Mouse (Mus musculus): ENCODE measurements around the gene Rpn2. TPM values are rescaled to one million over a fixed set of nuclear protein-coding genes. Genes with fewer than 3 reads are reported as not detected.

Gene Rpn2
- polyA plus RNA-seq, 1 experiment: 143 TPM

GRCm38 (mm10) chr2:157342328-157342926 lies 63.6 kb downstream of the Rpn2 start:
- no peak for TF ChIP-seq POLR2A (IDR thresholded peaks at IDR 0.05; ENCODE audit: borderline replicate concordance, insufficient read depth, low read length)
- no peak for TF ChIP-seq CTCF (IDR thresholded peaks at IDR 0.05; ENCODE audit: borderline replicate concordance, insufficient read depth, low read depth, low read length)
- DNase-seq: no peak
- no peak overlapping the region for H3K27ac ChIP-seq (ENCODE audit: insufficient read depth, low read length)
- no peak overlapping the region for H3K4me3 ChIP-seq (replicated peaks; ENCODE audit: insufficient read depth, low read depth, low read length)
- 44% methylated on average over 5 of the region's 5 CpGs for WGBS
- H3K4me1 ChIP-seq (ENCODE audit: control insufficient read depth, insufficient read depth, low read length): no peaks in the 10 kb centered on the region; the same call in 1 of the 2 replicates
- no peaks in the 10 kb centered on the region for H3K27me3 ChIP-seq (ENCODE audit: control insufficient read depth, insufficient read depth, low read length)

GRCm38 (mm10) chr2:157343337-157343736 lies 64.5 kb downstream of the Rpn2 start:
- Histone ChIP-seq H3K4me1 (ENCODE audit: control insufficient read depth, insufficient read depth, low read length) (no peaks in the 10 kb centered on the region; the same call in none of the 2 replicates), H3K4me3 (replicated peaks; ENCODE audit: insufficient read depth, low read depth, low read length) (no peak overlapping the region), H3K27ac (ENCODE audit: insufficient read depth, low read length) (no peak overlapping the region), H3K27me3 (ENCODE audit: control insufficient read depth, insufficient read depth, low read length) (no peaks in the 10 kb centered on the region)
- TF ChIP-seq CTCF (IDR thresholded peaks at IDR 0.05; ENCODE audit: borderline replicate concordance, insufficient read depth, low read depth, low read length) (no peak), POLR2A (IDR thresholded peaks at IDR 0.05; ENCODE audit: borderline replicate concordance, insufficient read depth, low read length) (no peak)
- WGBS: 89% methylated on average over 6 of the region's 6 CpGs
- no peak for DNase-seq

- Histone ChIP-seq H3K4me1 (ENCODE audit: control insufficient read depth, insufficient read depth, low read length) (no peaks in the 10 kb centered on the region; the same call in none of the 2 replicates), H3K27me3 (ENCODE audit: control insufficient read depth, insufficient read depth, low read length) (no peaks in the 10 kb centered on the region), H3K4me3 (replicated peaks; ENCODE audit: insufficient read depth, low read depth, low read length) (no peak within 1 kb of the TSS), H3K27ac (ENCODE audit: insufficient read depth, low read length) (no peak within 1 kb of the TSS)
- WGBS: 15% methylated on average over 26 of the region's 26 CpGs
- TF ChIP-seq POLR2A (IDR thresholded peaks at IDR 0.05; ENCODE audit: borderline replicate concordance, insufficient read depth, low read length) (no peak), CTCF (IDR thresholded peaks at IDR 0.05; ENCODE audit: borderline replicate concordance, insufficient read depth, low read depth, low read length) (no peak)
- peak; percentile 35 to 40 for DNase-seq
Measured at GRCm38 (mm10) chr2:157347361-157348159, 68.7 kb downstream of the Rpn2 start, which contains the start of gene Ghrh. Gene Ghrh (minus strand): TSS chr2:157347506.

- Histone ChIP-seq H3K27ac (ENCODE audit: insufficient read depth, low read length) (0 out of 2 replicates have a peak overlapping the region, but pooled peaks have one; percentile 36), H3K27me3 (ENCODE audit: control insufficient read depth, insufficient read depth, low read length) (no peaks in the 10 kb centered on the region), H3K4me3 (replicated peaks; ENCODE audit: insufficient read depth, low read depth, low read length) (no peak overlapping the region), H3K4me1 (ENCODE audit: control insufficient read depth, insufficient read depth, low read length) (no peaks in the 10 kb centered on the region; the same call in none of the 2 replicates)
- no peak for TF ChIP-seq POLR2A (IDR thresholded peaks at IDR 0.05; ENCODE audit: borderline replicate concordance, insufficient read depth, low read length)
- no peak for TF ChIP-seq CTCF (IDR thresholded peaks at IDR 0.05; ENCODE audit: borderline replicate concordance, insufficient read depth, low read depth, low read length)
- 56% methylated on average over 12 of the region's 12 CpGs for WGBS
- DNase-seq: peak in 1 of 2 experiments; percentile 50
Measured at GRCm38 (mm10) chr2:157349121-157349778, 70.4 kb downstream of the Rpn2 start.

GRCm38 (mm10) chr2:157353183-157353582 lies 74.4 kb downstream of the Rpn2 start:
- TF ChIP-seq CTCF (IDR thresholded peaks at IDR 0.05; ENCODE audit: borderline replicate concordance, insufficient read depth, low read depth, low read length) (no peak), POLR2A (IDR thresholded peaks at IDR 0.05; ENCODE audit: borderline replicate concordance, insufficient read depth, low read length) (no peak)
- 83% methylated on average over 4 of the region's 4 CpGs for WGBS
- Histone ChIP-seq H3K4me1 (ENCODE audit: control insufficient read depth, insufficient read depth, low read length) (no peaks in the 10 kb centered on the region), H3K27ac (ENCODE audit: insufficient read depth, low read length) (no peak overlapping the region), H3K27me3 (ENCODE audit: control insufficient read depth, insufficient read depth, low read length) (no peaks in the 10 kb centered on the region), H3K4me3 (replicated peaks; ENCODE audit: insufficient read depth, low read depth, low read length) (no peak overlapping the region)
- DNase-seq: no peak

GRCm38 (mm10) chr2:157354106-157354505 lies 75.3 kb downstream of the Rpn2 start:
- TF ChIP-seq CTCF (IDR thresholded peaks at IDR 0.05; ENCODE audit: borderline replicate concordance, insufficient read depth, low read depth, low read length): no peak
- TF ChIP-seq POLR2A (IDR thresholded peaks at IDR 0.05; ENCODE audit: borderline replicate concordance, insufficient read depth, low read length): no peak
- no peak overlapping the region for H3K4me3 ChIP-seq (replicated peaks; ENCODE audit: insufficient read depth, low read depth, low read length)
- H3K27me3 ChIP-seq (ENCODE audit: control insufficient read depth, insufficient read depth, low read length): no peaks in the 10 kb centered on the region
- H3K27ac ChIP-seq (ENCODE audit: insufficient read depth, low read length): no peak overlapping the region
- H3K4me1 ChIP-seq (ENCODE audit: control insufficient read depth, insufficient read depth, low read length): no peaks in the 10 kb centered on the region
- WGBS: 26% methylated on average over 3 of the region's 3 CpGs
- no peak for DNase-seq

- Histone ChIP-seq H3K4me3 (replicated peaks; ENCODE audit: insufficient read depth, low read depth, low read length) (no peak overlapping the region), H3K27ac (ENCODE audit: insufficient read depth, low read length) (no peak overlapping the region), H3K27me3 (ENCODE audit: control insufficient read depth, insufficient read depth, low read length) (no peaks in the 10 kb centered on the region), H3K4me1 (ENCODE audit: control insufficient read depth, insufficient read depth, low read length) (no peaks in the 10 kb centered on the region)
- DNase-seq: no peak
- 84% methylated on average over 5 of the region's 5 CpGs for WGBS
- TF ChIP-seq POLR2A (IDR thresholded peaks at IDR 0.05; ENCODE audit: borderline replicate concordance, insufficient read depth, low read length) (no peak), CTCF (IDR thresholded peaks at IDR 0.05; ENCODE audit: borderline replicate concordance, insufficient read depth, low read depth, low read length) (no peak)
Measured at GRCm38 (mm10) chr2:157360028-157360427, 81.2 kb downstream of the Rpn2 start.
